Mouse (Mus musculus): Measurements from ENCODE around the gene Hip1r. TPM values are rescaled to one million over a fixed set of nuclear protein-coding genes. Genes with fewer than 3 reads are reported as not detected.

The Hip1r gene
- total RNA-seq, 2 experiments from 2014 or later: 16.9 to 39.3 TPM

DNA sequence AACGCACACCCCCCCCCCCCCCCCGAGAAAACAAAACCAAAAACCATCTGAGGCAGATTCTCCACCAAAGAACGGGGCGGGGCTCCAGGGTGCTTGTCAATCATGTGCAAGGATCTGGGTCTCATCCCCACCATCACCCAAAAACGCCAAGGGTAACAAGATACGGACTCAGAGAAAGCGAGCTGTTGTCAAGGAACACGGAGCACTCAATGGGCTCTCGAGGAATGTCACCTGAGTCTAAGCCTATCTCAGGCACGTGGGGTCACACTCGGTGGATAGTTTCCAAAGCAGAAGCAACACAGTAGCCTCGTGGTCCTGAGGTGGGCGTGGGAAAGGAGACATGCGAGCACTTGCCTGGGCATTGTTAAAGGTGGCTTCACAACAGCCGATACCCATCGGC, 40.3 kb downstream of the Hip1r start:
- ATAC-seq (replicated peaks; ENCODE audit: poor library complexity, severe bottlenecking): no peak

DNA sequence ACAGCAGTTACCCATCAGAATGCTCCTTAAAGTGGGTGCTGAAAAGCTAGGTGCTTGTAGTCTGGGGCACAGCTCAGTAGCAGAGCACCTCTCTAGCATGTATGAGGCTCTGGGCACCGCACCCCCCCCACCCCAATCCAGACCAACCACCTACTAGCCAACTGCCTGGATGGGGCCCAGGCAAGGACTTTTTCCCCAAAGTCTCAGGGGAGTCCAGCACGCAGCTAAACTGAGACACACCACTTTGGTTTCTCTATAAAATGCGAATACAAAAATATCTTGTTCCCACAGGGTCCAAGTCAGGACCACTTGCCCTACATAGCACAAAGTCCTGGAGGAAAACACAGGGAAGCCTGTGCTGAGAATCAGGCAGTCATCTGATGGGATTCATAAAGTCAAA, 40.8 kb downstream of the Hip1r start:
- ATAC-seq (replicated peaks; ENCODE audit: poor library complexity, severe bottlenecking): no peak

DNA sequence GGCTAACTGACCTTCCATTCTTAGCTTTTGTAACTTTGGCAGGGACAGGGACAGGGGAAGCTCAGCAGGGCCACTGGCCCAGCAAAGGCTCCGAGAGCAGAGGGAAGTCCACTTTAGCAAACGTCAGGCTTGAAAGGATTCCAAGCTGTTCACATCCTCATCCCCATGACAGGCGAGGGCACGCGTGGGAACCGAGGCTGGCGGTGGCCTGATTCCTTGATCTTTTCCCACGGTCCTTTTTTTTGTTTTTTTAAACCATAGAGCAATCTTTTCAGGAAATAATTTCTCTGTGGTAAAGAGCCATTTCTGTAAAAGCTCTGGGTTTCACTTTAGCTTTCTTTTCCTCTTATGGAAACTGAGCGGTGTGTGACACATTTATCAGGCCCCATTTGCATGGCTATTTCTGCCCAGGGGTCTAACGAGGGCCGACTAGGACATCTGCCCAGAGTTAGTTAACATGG, 41.4 kb downstream of the Hip1r start:
- ATAC-seq (replicated peaks; ENCODE audit: poor library complexity, severe bottlenecking): peak; percentile 9

DNA sequence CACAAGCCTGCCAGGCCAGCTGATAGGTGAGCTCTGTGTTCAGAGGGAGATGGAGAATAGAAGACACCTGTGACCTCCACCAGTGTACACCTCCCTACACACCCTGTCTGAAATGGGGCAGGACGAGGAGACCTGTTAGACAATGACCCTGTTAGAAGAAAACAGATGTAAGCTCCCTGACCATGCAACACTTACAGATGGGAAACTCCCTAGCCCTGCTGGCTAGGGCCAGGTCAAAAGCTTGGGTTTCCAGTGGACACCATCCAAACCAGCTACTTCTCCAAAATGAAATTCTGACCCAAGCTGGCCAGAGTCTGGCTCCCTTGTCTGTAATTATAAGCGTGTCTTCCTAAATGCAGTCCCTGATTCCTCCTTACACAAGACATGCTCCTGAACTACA, 42.3 kb downstream of the Hip1r start:
- no peak for ATAC-seq (replicated peaks; ENCODE audit: poor library complexity, severe bottlenecking)

DNA sequence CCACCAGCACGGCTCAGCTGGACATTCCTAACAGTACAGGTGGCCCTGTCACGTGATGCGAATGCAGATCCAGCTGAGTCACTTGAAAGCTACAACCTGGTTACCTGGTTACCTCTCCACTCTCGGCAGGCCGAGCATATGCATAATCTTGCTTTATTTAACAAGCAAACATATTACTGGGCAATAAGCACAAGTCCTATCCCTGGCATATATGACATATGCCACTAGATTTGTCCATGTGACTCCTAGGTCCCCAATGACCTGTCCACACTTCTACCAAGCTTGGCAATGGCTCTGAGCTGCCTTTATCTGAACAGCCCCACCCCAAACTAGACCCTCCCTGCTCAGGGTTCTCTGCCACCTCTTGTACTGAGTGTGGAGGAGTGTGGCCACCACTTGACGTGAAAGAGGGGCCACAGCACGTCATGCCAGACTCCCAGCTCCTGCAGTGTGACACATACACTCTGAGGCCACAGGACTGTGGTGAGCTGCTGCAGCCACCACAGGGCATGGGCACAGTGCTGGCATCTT, 42.9 kb downstream of the Hip1r start:
- no peak for ATAC-seq (replicated peaks; ENCODE audit: poor library complexity, severe bottlenecking)

DNA sequence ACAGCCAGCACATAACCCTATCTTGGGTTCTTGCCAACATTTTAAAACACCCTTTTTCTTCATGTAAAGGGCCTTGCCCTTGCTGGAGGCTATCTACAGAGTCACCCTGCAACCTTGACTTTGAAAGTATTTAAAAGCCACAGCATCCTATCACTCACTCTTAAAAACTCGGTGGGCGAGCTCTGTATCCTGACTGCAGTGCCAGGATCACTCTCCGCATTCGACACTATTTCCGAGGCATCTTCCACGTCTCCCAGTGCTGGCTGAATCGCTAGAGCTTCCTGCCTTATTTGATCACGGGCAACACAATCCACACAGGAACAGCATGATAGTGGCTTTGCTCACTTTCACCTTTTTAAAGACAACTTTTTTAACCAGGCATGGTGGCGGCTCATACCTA, 44.5 kb downstream of the Hip1r start:
- no peak for ATAC-seq (replicated peaks; ENCODE audit: poor library complexity, severe bottlenecking)

DNA sequence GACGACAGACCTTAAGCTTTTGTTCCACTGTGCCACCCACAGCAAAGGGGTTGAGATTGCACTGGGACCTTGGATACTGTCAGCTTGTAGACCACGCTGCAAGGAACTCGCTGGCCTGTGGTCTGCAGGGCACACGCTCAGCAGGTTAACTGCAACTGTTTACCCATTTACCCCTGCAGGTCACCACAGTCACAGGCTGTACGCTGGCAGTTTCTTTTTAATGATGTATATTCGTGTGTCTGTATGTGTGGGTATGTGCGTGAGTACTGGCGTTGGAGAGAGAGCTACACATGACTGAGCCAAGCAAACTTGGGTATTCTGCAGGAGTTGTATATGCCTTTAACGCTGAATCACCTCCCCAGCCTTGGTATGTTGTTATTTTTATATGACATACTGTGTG, 45.2 kb downstream of the Hip1r start:
- no peak for ATAC-seq (replicated peaks; ENCODE audit: poor library complexity, severe bottlenecking)

DNA sequence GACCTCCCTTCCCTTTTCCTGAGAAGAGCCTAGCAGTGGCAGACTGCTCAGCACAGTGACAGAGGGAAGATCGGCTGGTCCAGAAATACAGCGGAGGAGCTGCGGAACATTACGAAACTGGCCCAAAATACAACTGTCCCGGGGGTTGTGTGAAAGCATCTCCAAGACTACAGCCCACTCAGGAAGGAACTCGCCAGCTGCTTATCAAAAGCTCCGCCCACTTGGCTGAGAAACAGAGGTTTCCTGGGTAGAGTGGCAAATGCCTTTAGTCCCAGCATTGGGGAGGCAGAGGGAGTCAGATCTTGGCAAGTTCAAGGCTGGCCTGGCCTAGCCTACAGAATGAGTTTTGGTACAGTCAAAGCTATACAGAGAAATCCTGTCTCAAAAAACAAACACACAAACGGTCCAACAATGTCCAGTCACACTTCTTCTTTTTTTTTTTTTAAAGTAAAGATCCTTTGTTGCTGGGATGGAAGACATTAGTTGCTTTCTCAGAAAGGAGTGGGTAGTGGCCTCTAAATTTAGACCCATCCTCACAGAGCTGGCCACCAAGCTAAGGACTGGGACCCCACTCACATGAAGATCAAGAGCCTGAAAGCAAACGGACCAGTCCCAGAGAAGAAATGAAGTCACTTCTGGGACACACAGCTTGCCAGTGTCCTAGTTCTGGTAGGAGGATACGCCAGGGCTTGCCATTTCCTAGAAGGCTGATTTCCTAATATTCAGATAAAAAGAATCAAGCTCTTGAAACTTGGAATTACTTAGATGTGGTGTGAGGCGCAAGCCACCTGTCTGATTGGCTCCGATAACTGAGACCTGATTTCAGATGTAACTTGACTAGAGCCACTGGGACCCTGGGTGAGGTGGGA, 46.2 kb downstream of the Hip1r start:
- ATAC-seq (replicated peaks; ENCODE audit: poor library complexity, severe bottlenecking): peak; percentile 77

DNA sequence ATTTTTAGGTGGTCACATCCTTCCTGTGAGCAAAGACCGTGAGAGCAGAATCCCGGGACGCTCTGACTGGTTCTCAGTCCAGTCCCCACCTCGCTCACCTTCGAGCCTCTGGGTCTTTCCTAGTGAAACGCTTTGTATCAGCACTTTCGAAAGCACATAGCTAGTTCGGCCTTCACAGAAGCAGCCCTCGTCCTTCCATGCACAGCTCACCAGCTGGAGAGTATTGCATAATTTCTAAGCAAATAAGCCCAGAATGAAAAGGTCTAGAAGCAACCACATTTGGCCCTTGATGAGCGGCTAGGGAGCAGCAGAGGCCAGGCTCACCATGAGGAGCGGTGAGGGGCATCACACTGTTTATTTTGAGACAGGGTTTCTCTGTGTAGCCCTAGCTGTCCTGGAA, 47.7 kb downstream of the Hip1r start:
- peak; percentile 28 for ATAC-seq (replicated peaks; ENCODE audit: poor library complexity, severe bottlenecking)

DNA sequence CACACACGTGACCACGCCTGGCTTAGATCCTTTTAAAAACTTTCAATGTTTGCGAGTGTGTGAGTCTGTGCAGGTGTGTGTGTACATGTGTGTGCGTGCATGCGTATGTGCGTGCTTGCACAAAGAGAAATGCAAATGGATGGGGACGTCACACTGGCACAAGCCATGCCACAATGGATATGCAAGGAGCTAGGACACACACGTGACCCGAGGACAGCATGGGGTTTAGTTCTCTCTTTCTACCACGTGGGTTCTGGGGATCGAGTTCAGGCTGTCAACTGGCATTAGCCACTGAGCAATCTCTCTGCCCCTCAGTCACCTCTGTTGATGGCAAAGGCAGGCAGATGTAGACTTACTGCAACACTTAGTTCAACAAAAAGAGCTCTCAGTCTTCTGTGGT, 48.3 kb downstream of the Hip1r start:
- 0 out of 2 replicates have a peak, but pooled peaks have one; percentile 6 for ATAC-seq (replicated peaks; ENCODE audit: poor library complexity, severe bottlenecking)

DNA sequence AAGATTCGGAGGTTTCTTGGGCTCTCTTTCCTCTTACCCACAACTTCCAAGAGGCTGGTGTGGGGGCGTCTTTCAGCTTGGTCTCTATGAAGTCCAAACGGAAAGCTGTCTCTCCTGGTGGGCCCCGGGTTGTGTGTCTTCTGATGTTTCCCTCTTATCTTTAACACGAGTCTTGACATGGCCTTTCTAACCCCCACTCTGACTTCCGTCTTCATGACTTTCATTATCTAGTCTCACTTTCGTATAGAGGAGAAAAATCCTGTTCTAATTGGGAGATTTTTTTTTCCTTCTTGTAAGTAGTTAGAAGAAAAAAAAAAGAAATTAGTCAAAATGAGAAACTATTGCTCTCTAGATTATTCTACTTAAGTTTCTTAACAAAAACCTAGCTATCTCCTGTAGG, 48.9 kb downstream of the Hip1r start:
- no peak for ATAC-seq (replicated peaks; ENCODE audit: poor library complexity, severe bottlenecking)

DNA sequence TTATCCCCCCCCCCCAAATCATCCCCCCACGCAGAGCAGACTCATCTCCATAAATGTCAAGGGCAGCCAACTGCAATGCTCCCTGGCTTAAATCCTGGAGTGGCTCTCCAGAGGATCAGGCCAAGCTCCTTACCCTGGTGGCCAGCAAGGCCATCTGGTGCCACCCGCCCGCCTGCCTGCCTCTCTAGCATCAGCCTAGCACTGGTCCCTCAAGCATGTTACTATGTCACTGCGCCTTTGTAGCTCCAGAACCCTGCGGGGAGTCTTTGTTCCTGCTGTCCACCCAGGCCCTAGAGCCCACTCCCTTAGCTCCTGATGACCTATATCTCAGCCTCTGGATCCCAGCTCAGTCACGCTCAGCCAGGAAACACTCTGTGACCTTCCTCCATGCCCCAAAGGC, 51.2 kb downstream of the Hip1r start:
- no peak for ATAC-seq (replicated peaks; ENCODE audit: poor library complexity, severe bottlenecking)

DNA sequence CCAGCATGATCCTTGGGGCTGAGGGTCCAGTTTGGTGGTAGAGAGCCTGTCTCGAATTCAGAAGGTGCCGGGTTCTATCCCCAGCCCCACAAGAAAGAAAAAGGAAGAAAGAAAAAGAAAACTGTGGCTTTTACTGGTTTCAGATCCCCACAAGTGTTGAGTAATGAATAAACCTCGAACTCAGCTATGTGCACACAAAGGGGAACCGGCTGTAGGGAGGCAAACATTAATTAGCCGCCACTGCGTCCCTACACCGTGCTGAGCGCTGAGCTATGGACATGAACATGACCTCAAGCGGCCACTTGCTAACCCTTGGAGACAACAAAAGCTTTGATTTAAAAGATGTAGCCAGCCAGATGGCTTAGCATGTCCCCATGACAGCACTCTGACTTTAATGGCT, 51.7 kb downstream of the Hip1r start:
- peak; percentile 68 for ATAC-seq (replicated peaks; ENCODE audit: poor library complexity, severe bottlenecking)

DNA sequence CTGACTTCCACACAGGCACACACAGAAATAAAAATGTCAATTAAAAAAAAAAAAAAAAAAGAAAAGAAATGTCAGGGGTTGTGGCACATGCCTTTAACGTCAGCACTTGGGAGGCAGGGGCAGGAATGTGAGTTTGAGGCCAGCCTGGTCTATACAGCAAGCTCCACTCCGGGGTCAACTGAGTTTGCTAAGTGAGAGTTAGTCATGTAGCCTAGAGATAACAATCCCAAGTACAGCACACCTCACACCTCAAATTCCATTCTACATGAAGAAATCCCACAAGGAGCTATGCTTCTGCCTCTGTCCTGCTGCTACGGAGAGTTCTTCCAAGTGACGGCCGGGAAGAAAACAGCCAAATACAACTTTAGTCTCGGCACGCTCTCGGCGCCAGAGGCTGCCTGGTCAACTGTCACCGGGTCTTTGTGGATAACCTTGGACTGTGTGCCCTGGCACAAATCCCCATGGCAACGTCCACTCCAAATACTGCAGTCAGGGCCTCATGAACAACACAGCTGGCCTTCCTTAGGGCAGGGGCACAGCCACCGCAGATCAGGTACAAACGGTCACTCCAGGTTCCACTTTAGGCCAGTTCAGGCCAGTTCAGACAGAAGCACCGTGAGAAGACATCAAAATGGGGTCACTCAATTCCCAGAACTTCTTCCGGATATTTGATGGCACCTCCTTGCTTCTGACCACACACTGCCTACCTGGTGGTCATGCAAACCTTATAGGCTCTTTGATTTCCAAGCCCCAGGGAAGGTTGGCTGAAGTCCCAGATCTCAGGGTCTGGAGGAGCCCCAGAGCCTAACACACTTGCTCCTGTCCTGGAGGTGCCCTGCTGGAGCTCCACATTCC, 52.4 kb downstream of the Hip1r start:
- no peak for ATAC-seq (replicated peaks; ENCODE audit: poor library complexity, severe bottlenecking)

DNA sequence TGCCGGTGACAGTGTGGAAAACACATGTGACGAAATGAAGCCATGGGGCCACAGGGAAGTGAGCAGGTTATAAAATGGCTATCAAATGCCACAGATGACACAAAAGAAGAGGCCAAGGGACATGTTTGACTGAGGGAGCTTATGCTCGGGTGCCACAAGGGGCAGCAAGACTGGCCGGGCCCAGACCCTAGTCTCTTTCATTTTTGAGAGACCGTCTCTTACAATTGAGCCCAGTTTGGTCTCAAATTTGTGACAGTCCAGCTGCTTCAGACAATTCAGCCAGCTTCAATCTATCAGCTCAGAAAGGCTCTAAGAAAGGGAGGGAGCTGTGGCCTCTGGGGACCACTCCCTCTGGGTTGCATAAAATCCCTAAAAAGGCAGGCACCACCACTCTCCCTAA, 53.1 kb downstream of the Hip1r start:
- peak; percentile 11; the same call in 1 of the 2 replicates for ATAC-seq (replicated peaks; ENCODE audit: poor library complexity, severe bottlenecking)

DNA sequence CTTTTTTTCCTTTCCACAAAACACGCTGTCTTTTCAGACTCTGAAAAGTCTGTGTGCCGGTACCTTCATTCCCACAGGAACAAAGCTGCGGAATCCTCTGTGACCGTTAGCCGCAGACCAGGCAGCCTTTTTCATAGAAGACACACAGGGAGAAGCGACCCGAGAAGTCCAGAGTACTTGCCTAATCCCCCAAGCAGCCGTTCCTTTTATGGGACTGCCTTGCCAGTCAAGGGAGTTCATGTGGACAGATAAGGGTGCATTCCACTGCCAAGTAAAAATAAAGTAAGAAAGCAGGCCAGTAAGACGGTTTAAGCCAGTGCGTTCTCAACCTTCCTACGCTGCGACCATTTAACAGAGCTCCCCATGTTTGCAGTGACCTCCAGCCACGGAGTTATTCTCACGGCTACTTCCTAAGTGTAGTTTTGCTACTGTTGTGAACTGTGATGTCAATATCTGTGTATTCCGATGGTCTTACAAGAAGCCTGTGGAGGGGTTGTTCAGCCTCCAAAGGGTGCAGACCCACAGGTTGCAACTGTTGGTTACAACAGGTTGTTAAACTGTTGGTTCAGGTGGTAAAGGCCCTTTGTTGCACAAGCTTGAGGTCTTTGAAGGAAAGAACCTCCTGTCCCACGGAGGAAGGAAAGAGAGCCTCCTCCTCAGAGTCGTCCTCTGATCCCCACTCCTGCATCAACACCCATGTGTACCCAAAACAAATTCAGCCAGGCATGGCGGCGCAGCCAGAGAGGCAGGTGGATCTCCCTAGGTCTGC, 54.5 kb downstream of the Hip1r start:
- no peak for ATAC-seq (replicated peaks; ENCODE audit: poor library complexity, severe bottlenecking)

DNA sequence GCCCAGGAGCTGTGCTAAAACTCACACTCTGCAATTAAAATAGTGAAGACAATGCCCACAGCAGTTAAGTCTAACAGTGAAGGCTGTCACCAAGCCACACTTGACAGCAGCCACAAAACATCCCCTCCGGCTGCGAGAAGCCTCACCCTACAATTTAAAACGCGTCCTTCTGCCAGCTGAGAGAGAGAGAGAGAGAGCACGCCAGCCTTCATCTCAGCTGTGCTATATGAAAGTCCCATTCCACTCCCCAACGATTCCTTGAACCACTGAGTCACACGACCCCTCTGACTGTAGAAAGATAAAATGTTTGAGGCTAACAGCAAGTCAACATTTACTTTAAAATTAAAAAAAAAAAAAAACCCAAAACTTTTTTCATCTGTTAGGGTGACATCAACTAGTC, 55.3 kb downstream of the Hip1r start:
- no peak for ATAC-seq (replicated peaks; ENCODE audit: poor library complexity, severe bottlenecking)

DNA sequence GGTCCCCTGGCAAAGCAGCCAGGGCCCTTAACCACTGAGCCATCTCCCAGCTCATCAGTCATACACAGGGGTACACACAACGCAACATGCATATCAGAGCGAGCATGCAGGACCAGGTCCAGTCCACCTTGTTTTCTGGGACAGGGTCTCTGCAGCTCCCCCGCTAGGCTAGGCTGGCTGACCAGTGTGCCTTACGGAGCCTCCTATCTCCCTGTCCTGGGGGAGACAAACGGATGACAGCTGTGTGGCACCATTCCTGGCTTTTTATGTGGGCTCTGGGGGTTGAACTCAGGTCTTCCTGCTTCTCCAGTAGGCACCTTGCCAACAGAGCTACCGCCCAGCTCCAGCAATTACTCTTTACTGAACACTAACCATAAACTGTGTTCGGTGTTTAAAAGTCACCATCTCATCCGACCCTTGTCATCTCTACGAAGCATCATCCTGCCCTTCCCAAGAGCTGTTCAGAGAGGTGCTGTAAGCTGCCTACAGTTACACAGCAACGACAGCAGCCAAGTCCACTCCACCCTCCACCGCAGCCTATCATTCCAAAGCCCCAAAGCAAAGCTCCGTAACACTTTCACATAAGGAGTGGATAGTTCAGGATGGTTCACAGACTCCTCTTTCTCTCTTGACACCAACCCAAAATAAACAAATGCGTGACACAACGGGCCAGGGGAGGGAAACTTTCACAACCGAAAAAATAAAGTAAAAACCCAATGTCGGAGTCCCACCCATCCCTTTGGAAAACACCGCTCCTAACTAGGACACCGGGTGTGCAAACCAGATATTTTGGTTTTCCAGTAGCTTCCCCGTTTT, 56.0 kb downstream of the Hip1r start:
- no peak for ATAC-seq (replicated peaks; ENCODE audit: poor library complexity, severe bottlenecking)

DNA sequence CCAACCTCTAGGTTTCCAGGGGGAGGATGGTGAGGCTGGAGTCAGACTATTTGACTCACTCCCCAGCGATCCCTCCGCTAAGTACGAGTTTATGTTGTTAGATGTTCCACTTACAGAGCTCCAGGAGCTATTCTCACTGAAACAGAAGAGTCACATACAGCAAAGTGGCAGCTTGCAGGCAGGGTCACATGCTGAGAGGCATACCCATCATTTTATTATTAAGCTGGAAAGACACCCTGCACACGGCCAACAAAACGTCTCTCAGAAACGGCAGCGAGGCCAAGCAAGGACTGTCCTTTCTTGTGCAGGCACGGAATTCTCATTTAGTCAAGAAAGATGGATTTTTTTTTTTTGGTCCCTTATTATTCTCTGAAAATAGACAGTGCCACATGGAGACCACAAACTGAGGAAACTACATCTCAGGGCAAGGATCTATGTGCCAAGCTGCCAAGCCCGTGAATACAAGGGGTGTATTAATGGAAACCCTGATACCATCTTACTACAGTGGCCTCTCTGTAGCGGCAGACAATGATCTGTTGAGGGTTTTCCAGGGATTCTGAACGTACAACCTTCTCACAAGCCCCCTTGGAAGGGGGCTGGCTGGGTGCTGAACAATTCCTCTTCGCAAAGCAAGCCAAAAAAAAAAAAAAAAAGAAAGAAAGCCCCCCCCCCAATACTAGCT, 57.1 kb downstream of the Hip1r start:
- ATAC-seq (replicated peaks; ENCODE audit: poor library complexity, severe bottlenecking): no peak
